Mouse (Mus musculus) A20 (cell line): ENCODE measurements at regions not wholly inside any gene's neighbourhood (a gene's known extent, or its start where the extent isn't known, plus 50 kb on each side); places are given as distances from the start of the nearest gene placed in this dataset.
A peak's percentile ranks its signal among the peaks of the same experiment; 100 is the strongest.

Experiments used
- DNase-seq: peaks from one replicate; pipeline ENCODE4 v3.0.0-alpha.2; 2011; ENCODE audit warnings: low read depth, low spot score

DNA sequence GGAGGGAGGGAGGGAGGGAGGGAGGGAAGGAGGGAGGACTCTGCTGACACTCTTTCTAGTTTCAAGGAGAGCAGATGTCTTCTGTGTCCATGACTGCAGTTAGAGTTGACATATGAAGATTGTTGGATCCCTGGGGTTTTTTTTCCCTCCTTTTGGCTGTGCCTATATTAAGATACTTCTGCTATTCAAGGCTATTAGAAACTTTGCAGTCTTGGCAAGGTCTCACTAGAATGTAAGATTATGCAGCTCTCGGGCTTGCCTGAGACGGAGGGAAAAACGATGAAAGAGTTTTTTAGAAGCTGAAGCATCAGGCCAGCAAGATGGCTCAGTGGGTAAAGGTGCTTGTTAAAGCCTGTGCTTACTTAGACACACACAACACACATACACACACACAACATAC is 83.5 kb upstream of the Sfswap start:
- DNase-seq = no peak

DNA sequence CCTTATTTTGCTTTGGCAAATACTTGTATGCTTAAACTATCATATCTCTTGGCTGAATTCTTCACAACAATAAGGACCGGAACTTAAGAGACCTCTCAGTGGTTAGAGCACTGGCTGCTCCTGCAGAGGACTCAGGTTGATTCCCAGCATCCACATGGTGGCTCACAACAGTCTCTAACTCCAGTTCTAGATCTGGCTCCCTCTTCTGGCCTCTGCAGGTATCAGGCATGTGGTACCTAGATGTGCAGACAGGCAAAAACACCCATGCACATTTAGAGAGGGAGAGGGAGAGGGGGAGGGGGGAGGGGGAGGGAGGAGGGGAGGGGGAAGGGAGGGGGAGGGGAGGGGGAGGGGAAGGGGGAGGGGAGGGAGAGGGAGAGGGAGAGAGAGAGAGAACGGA is 80.0 kb upstream of the Sfswap start:
- peak; percentile 26 for DNase-seq

GRCm38 (mm10) chr5:129429897-129430296 is 71.1 kb upstream of the Sfswap start:
- DNase-seq = no peak

GRCm38 (mm10) chr5:129430330-129430729 is 70.7 kb upstream of the Sfswap start:
- DNase-seq = no peak

GRCm38 (mm10) chr5:129449931-129450573 is 51.0 kb upstream of the Sfswap start:
- no peak for DNase-seq
